Mouse (Mus musculus) limb, embryonic 14.5 days (tissue): Measurements from ENCODE around the gene Eif5a2. TPM values are rescaled to one million over a fixed set of nuclear protein-coding genes. Genes with fewer than 3 reads are reported as not detected.
"Not testable (repeated sequence)": the region's sequence is repeated elsewhere in the genome, so short reads cannot be mapped to it uniquely, and the experiment has no call there.

Experiments used
- ATAC-seq: fragments of 200-750 bp; cut with Nextera tagmentation; 2 replicates; pipeline ENCODE4 v1.8.0; 2017; ENCODE audit warnings: low read depth, moderate number of reproducible peaks, moderate TSS enrichment; ENCODE audit not compliant: low FRiP score
- DNase-seq: peaks from one replicate; pipeline ENCODE4 v3.0.0-alpha.2; 2015; ENCODE audit warnings: low spot score
- H3K27ac ChIP-seq: fragments of 300-500 bp; sonication (generic); replicated peaks from 2 replicates; pipeline ENCODE4 v1.5.1; 2014; ENCODE audit warnings: low read depth, mild to moderate bottlenecking, low read length, moderate library complexity, mixed read lengths
- H3K27me3 ChIP-seq: fragments of 300-500 bp; sonication (generic); 2 replicates; pipeline ENCODE4 v1.6.1; 2014; ENCODE audit warnings: low read length, mixed read lengths; ENCODE audit not compliant: control insufficient read depth, insufficient read depth
- H3K36me3 ChIP-seq: fragments of 300-500 bp; sonication (generic); 2 replicates; pipeline ENCODE4 v1.6.1; 2014; ENCODE audit warnings: mild to moderate bottlenecking, low read length, moderate library complexity, mixed read lengths; ENCODE audit not compliant: control insufficient read depth, insufficient read depth
- H3K4me1 ChIP-seq: fragments of 300-500 bp; sonication (generic); 2 replicates; pipeline ENCODE4 v1.6.1; 2014; ENCODE audit warnings: antibody characterized with exemption, low read length, mixed read lengths; ENCODE audit not compliant: control insufficient read depth, insufficient read depth
- H3K4me2 ChIP-seq: fragments of 300-500 bp; sonication (generic); replicated peaks from 2 replicates; pipeline ENCODE4 v1.6.1; 2014; ENCODE audit warnings: low read depth, mild to moderate bottlenecking, low read length, moderate library complexity; ENCODE audit not compliant: severe bottlenecking
- H3K4me3 ChIP-seq: fragments of 300-500 bp; sonication (generic); replicated peaks from 2 replicates; pipeline ENCODE4 v1.5.1; 2014; ENCODE audit warnings: low read length
- H3K9ac ChIP-seq: fragments of 300-500 bp; sonication (generic); 2 replicates; pipeline ENCODE4 v1.6.1; 2014; ENCODE audit warnings: mild to moderate bottlenecking, low read depth, low read length, moderate library complexity; ENCODE audit not compliant: severe bottlenecking
- H3K9me3 ChIP-seq: fragments of 300-500 bp; sonication (generic); 2 replicates; pipeline ENCODE4 v1.6.1; 2016; ENCODE audit warnings: low read length; ENCODE audit not compliant: control insufficient read depth
- POLR2A ChIP-seq: fragments of 200-500 bp; IDR thresholded peaks from 2 replicates; pipeline ENCODE4 v1.8.0; 2012; ENCODE audit warnings: inconsistent platforms, mild to moderate bottlenecking, moderate library complexity, borderline replicate concordance; ENCODE audit not compliant: insufficient read depth, insufficient read length; ENCODE audit errors: extremely low read depth
- WGBS: fragments of 180-500 bp; shearing (Covaris S2); extraction: QIAGEN DNeasy Blood & Tissue Kit; methylation state at CpG from one replicate; pipeline ENCODE4 v1.1.7; 2014; 5-methylcytosine and 5-hydroxymethylcytosine counted together
- polyA plus RNA-seq, 2 experiments: library from polyadenylated mRNA; depleted of rRNA in 1 of 2; stranded (reverse) in 1 of 2; unstranded in 1 of 2; fragments of >200 nt; fragmentation: Nextera tagmentation in 1 of 2; extraction: Ambion mirVana in 1 of 2; gene quantifications; 2 replicates each; pipeline versions ENCODE4 v1.2.1 to v1.2.3; 2012 to 2014

The Eif5a2 gene
- polyA plus RNA-seq, 2 experiments = 7.2 to 9.6 TPM

DNA sequence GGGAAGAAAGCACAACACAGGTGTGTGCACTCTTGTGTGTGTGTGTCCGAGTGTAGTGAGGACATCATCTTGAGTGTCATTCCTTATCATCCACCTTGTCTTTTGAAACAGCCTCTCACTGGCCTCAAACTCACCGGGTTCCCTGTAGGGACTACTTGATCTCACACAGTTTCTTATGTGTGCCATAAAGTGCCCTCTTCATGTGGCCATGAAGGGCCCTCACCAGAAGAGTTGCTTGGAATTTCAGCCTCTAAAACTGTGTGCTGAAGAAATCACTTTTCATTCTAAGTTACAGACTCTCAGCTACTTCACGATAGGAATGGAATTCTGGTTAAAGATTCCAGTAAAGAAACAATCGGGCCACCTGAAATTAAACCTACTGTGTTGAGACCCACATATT lies 14.1 kb upstream of the Eif5a2 start:
- DNase-seq (no peak), ATAC-seq (no peak)
- H3K9ac ChIP-seq = no peak overlapping the region
- WGBS = 85% methylated on average over 4 of the region's 4 CpGs
- H3K4me3 ChIP-seq = no peak overlapping the region
- no peaks in the 10 kb centered on the region for H3K4me1 ChIP-seq
- no peaks in the 10 kb centered on the region for H3K36me3 ChIP-seq
- no peaks in the 10 kb centered on the region for H3K27me3 ChIP-seq
- no peak overlapping the region for H3K27ac ChIP-seq
- no peak overlapping the region for H3K4me2 ChIP-seq
- no peak for TF ChIP-seq POLR2A
- H3K9me3 ChIP-seq = no peaks in the 10 kb centered on the region

DNA sequence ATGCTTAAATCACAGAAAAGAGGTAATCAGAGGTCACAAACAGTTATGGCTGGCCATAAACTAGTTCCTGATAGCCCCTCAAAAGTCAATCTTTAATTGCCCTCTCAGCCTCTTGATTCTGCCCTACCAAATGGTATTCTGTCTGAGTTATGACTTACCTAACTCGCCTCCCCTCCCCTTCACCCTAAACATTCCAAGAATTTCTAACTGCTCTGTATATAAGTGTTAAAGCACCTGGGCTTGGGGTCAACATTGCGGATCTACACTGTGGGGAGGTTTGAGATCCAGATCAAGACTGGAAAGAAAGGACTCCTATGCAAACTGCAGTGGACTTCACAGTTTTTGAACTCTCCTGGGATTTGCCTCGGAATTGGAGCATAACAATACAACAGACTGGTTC lies 12.9 kb upstream of the Eif5a2 start:
- WGBS = 48% methylated on average over 3 of the region's 3 CpGs
- ATAC-seq (no peak), DNase-seq (no peak)

DNA sequence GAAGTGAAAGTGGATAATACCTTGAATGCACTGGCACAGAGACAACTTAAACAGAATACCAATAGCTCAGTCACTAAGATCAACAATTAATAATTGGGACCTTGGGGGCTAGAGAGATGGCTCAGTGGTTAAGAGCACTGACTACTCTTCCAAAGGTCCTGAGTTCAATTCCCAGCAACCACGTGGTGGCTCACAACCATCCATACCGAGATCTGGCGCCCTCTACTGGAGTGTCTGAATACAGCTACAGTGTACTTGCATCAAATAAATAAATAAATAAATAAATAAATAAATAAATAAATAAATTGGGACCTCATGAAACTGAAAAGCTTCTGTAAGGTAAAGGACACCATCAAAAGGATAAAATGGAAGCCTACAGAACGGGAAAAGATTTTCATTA lies 8.2 kb upstream of the Eif5a2 start:
- H3K4me3 ChIP-seq, H3K9ac ChIP-seq, H3K4me2 ChIP-seq, H3K27ac ChIP-seq, H3K27me3 ChIP-seq, DNase-seq, H3K4me1 ChIP-seq, H3K36me3 ChIP-seq, H3K9me3 ChIP-seq, ATAC-seq: not testable (repeated sequence)
- WGBS = 65% methylated on average over 4 of the region's 4 CpGs

More for the DNA sequence above, 12.9 kb upstream of the Eif5a2 start:
- Histone ChIP-seq H3K4me3 (no peak overlapping the region), H3K4me1 (no peaks in the 10 kb centered on the region), H3K36me3 (no peaks in the 10 kb centered on the region), H3K4me2 (no peak overlapping the region), H3K27me3 (no peaks in the 10 kb centered on the region), H3K27ac (no peak overlapping the region), H3K9ac (no peak overlapping the region), H3K9me3 (no peaks in the 10 kb centered on the region)
- TF ChIP-seq POLR2A = no peak

DNA sequence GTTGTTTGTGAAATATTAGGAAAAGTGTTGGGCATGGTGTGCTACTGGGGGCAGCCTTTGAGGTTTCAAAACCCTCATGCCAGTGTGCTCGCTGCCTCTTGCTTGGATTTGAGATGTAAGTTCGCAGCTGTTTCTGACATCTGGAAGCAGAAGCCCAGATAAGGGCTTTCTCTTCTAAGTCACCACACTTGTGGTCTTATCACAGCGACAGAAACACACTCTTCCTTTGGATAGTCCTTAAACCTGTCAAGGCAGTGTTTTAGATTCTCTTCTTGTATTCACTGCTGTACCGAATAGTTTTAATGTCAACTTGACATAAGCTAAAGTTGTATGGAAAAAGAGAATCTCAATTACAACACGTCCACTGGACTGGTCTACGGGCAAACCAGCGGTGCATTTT lies 5.7 kb upstream of the Eif5a2 start:
- H3K27me3 ChIP-seq = no peaks in the 10 kb centered on the region
- no peak for TF ChIP-seq POLR2A
- no peaks in the 10 kb centered on the region for H3K36me3 ChIP-seq
- H3K4me1 ChIP-seq = no peaks in the 10 kb centered on the region
- no peaks in the 10 kb centered on the region for H3K9me3 ChIP-seq
- ATAC-seq (no peak), DNase-seq (no peak)
- H3K9ac ChIP-seq = no peak overlapping the region
- WGBS = 83% methylated on average over 7 of the region's 7 CpGs
- H3K4me3 ChIP-seq = no peak overlapping the region
- no peak overlapping the region for H3K27ac ChIP-seq
- H3K4me2 ChIP-seq = no peak overlapping the region

DNA sequence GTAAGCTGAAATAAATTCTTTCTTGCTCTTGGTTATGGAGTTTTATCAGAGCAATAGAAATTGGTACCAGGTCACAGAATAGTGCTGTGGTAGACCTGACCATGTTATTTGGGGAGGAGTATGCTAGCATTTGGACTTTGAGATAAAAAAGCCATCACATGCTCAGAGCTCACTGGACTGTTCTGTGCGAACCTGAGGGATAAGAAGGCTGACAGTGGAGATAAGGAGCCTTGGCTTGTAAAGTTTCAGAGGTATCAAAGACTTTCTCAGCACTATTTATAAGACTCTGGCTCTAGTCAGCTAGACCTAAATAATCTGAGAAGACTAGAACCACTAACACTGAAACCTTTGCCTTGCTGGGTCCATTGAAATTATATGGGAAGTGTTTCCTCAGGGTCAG lies 5.1 kb upstream of the Eif5a2 start:
- Histone ChIP-seq H3K36me3 (no peaks in the 10 kb centered on the region), H3K4me3 (no peak overlapping the region), H3K9ac (no peak overlapping the region), H3K4me2 (no peak overlapping the region), H3K4me1 (no peaks in the 10 kb centered on the region), H3K27me3 (no peaks in the 10 kb centered on the region), H3K27ac (no peak overlapping the region), H3K9me3 (no peaks in the 10 kb centered on the region)
- no peak for TF ChIP-seq POLR2A
- 96% methylated on average over 1 of the region's 1 CpGs for WGBS
- ATAC-seq = no peak
- DNase-seq = no peak

DNA sequence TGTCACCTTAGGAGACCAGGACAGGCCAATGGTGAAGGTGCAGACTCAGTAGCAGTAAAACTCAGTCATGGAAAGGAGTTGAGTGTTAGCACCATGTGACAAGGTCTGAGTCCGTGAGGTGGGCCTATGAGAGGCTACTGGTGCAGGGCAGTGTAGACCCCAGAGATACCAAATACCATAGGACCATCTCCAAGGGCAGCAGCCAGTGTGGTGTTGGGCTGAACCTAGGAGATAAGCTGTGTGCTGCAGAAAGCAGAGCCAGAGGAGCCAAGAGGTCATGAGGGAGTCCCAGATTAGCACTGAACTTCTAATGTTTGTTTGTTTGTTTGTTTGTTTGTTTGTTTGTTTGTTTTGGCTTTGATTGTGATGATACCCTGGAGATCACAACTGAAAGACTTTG lies 4.6 kb upstream of the Eif5a2 start:
- no peaks in the 10 kb centered on the region for H3K27me3 ChIP-seq
- H3K4me3 ChIP-seq = no peak overlapping the region
- no peak overlapping the region for H3K27ac ChIP-seq
- no peaks in the 10 kb centered on the region for H3K36me3 ChIP-seq
- 95% methylated on average over 1 of the region's 1 CpGs for WGBS
- no peak for DNase-seq
- no peak for TF ChIP-seq POLR2A
- H3K9ac ChIP-seq = no peak overlapping the region
- H3K9me3 ChIP-seq = no peaks in the 10 kb centered on the region
- no peak overlapping the region for H3K4me2 ChIP-seq
- ATAC-seq = no peak
- H3K4me1 ChIP-seq = no peaks in the 10 kb centered on the region
